Mouse (Mus musculus): ENCODE data around the gene Tti1. TPM values are rescaled to one million over a fixed set of nuclear protein-coding genes. Genes with fewer than 3 reads are reported as not detected.

Tti1 gene
- polyA plus RNA-seq (2014; fragmentation: Illumina TruSeq; extraction: RNeasy Lipid Tissue Mini Kit (QIAGEN cat#74804); ENCODE audit: insufficient read depth, low read depth, low replicate concordance): 5.4 TPM

DNA sequence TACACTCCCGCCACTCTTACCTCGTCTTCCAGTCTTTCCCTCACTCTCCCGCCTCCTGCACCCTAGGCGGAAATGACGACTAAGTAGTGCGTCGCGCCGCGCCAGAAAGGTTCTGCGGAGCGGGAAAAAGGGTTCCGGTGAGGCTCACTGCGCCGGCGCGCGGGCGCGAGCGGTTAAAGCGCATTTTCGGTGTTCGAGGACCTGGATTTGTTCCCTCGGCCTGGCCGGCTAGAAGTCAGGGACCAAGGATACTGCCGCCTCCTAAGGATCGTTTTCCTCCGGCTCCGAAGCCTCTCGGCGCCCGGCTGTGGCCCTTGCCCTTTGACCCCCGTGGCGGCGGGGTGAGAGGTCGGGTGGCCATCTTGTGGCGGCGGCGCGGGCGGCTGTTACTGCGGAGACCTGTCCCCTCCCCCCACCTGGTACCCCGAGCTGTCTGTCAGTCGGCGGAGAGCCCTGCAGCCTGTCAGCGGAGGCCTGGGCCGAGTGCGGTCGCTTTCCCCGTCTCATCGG is at the start of gene Tti1, which contains the start of gene Rprd1b:
Gene Tti1, minus strand, starts transcription at position 80 of the 510 bp plus-strand sequence.
Gene Rprd1b, plus strand, starts transcription at position 144 of the 510 bp plus-strand sequence.

Other genes with a start within 250 kb of the Tti1 start
- not detected for gene Vstm2l, start 113.8 kb downstream of the Tti1 start, polyA plus RNA-seq (2014; fragmentation: Illumina TruSeq; extraction: RNeasy Lipid Tissue Mini Kit (QIAGEN cat#74804); ENCODE audit: insufficient read depth, low read depth, low replicate concordance)
- gene Rprd1b, start 64 bp upstream of the Tti1 start, polyA plus RNA-seq (2014; fragmentation: Illumina TruSeq; extraction: RNeasy Lipid Tissue Mini Kit (QIAGEN cat#74804); ENCODE audit: insufficient read depth, low read depth, low replicate concordance): 10.4 TPM
- gene Tgm2, start 118.0 kb upstream of the Tti1 start, polyA plus RNA-seq (2014; fragmentation: Illumina TruSeq; extraction: RNeasy Lipid Tissue Mini Kit (QIAGEN cat#74804); ENCODE audit: insufficient read depth, low read depth, low replicate concordance): 158 TPM
- gene D630003M21Rik, start 200.8 kb upstream of the Tti1 start, polyA plus RNA-seq (2014; fragmentation: Illumina TruSeq; extraction: RNeasy Lipid Tissue Mini Kit (QIAGEN cat#74804); ENCODE audit: insufficient read depth, low read depth, low replicate concordance): 0.50 TPM
- not detected for gene Bpi, start 229.7 kb upstream of the Tti1 start, polyA plus RNA-seq (2014; fragmentation: Illumina TruSeq; extraction: RNeasy Lipid Tissue Mini Kit (QIAGEN cat#74804); ENCODE audit: insufficient read depth, low read depth, low replicate concordance)

Data from lung, adult 10 weeks (tissue).